Mouse (Mus musculus): ENCODE data around the gene Mta1. TPM values are rescaled to one million over a fixed set of nuclear protein-coding genes. Genes with fewer than 3 reads are reported as not detected.

Gene Mta1
- polyA plus RNA-seq, 1 experiment, result 47.6 TPM

- 60% methylated on average over 6 of the region's 6 CpGs for WGBS
- no peak for TF ChIP-seq POLR2A (IDR thresholded peaks at IDR 0.05; ENCODE audit: low read depth, low read length)
- TF ChIP-seq CTCF (IDR thresholded peaks at IDR 0.05; ENCODE audit: extremely low read depth, insufficient read length, insufficient replicate concordance, low read depth, low read length), result no peak
- Histone ChIP-seq H3K27me3 (ENCODE audit: control insufficient read depth, insufficient read depth, low read length) (no peaks in the 10 kb centered on the region), H3K4me3 (ENCODE audit: low read depth, low read length) (peak overlapping the region; percentile 80), H3K36me3 (ENCODE audit: control insufficient read depth, insufficient read depth, low read length) (peaks cover 13% of the 10 kb centered on the region), H3K27ac (ENCODE audit: insufficient read depth, low read depth, low read length) (peak overlapping the region; percentile 96), H3K4me1 (ENCODE audit: control insufficient read depth, insufficient read depth, insufficient read length, low read length) (peaks cover 38% of the 10 kb centered on the region)
Measured at GRCm38 (mm10) chr12:113152991-113153525, 55.0 kb downstream of the Mta1 start.

GRCm38 (mm10) chr12:113153971-113154370, 55.9 kb downstream of the Mta1 start:
- Histone ChIP-seq H3K36me3 (ENCODE audit: control insufficient read depth, insufficient read depth, low read length) (peaks cover 13% of the 10 kb centered on the region), H3K4me1 (ENCODE audit: control insufficient read depth, insufficient read depth, insufficient read length, low read length) (peaks cover 32% of the 10 kb centered on the region)
- WGBS, result 81% methylated on average over 7 of the region's 7 CpGs

DNA sequence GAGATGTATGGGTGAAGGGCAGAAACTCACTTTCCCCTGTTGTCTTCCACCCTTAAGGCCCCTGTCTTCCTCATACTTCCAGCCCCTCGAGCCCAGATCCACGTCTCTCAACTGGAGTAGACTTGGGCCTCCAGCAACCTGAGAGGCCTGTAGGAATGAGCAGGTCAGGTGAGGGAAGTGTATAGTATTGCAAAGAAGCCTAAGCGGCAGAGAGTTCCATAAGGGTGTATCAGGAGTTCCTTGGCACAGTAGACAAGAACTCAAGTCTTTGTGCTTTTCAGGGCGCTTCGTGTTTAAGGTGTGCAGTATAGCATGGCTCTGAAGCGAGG, 56.6 kb downstream of the Mta1 start:
- peak overlapping the region; percentile 96 for H3K27ac ChIP-seq (ENCODE audit: insufficient read depth, low read depth, low read length)
- TF ChIP-seq CTCF (IDR thresholded peaks at IDR 0.05; ENCODE audit: extremely low read depth, insufficient read length, insufficient replicate concordance, low read depth, low read length) (no peak), POLR2A (IDR thresholded peaks at IDR 0.05; ENCODE audit: low read depth, low read length) (no peak)
- H3K36me3 ChIP-seq (ENCODE audit: control insufficient read depth, insufficient read depth, low read length), result peaks cover 13% of the 10 kb centered on the region
- 44% methylated on average over 6 of the region's 6 CpGs for WGBS
- H3K4me1 ChIP-seq (ENCODE audit: control insufficient read depth, insufficient read depth, insufficient read length, low read length), result peaks cover 25% of the 10 kb centered on the region
- peak overlapping the region; percentile 61 for H3K4me3 ChIP-seq (ENCODE audit: low read depth, low read length)
- no peaks in the 10 kb centered on the region for H3K27me3 ChIP-seq (ENCODE audit: control insufficient read depth, insufficient read depth, low read length)

More at GRCm38 (mm10) chr12:113153971-113154370, 55.9 kb downstream of the Mta1 start:
- TF ChIP-seq POLR2A (IDR thresholded peaks at IDR 0.05; ENCODE audit: low read depth, low read length), result no peak
- TF ChIP-seq CTCF (IDR thresholded peaks at IDR 0.05; ENCODE audit: extremely low read depth, insufficient read length, insufficient replicate concordance, low read depth, low read length), result no peak
- Histone ChIP-seq H3K4me3 (ENCODE audit: low read depth, low read length) (peak overlapping the region; percentile 80), H3K27me3 (ENCODE audit: control insufficient read depth, insufficient read depth, low read length) (no peaks in the 10 kb centered on the region), H3K27ac (ENCODE audit: insufficient read depth, low read depth, low read length) (peak overlapping the region; percentile 96)

DNA sequence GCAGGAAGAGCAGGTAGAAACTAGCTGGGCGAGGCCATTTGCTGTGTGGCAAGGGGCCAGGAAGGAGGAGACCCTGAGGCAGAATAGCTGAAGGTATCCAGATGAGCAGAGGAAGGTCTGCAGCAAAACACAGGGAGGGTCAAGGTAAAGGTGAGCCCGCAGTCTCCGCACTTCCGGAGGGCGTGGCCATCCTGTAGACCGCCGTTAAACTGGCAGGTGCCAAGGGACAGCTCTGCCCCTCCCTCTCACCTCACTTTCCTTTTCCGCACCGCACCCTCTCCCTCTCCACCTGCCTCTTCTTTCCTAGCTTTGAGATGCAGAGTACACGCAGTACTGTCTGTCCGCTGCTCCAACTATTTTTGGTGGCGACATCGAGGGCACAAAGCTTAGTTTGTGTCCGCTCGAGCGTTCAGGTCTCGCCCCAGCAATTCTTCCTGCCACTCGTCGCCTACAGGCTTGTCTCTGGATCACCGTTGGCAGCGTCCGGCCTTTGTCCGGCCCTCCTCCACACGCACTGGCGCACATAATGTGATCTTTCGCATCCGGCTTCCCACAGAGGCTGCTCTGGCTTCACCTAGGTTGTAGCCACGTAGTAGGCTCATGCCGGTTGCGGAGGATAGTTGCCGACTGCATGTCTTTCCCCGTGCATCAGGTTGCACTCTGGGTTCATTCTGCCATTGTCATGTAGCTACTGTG, 57.1 kb downstream of the Mta1 start:
- Histone ChIP-seq H3K4me1 (ENCODE audit: control insufficient read depth, insufficient read depth, insufficient read length, low read length) (peaks cover 20% of the 10 kb centered on the region; the same call in 1 of the 2 replicates), H3K27me3 (ENCODE audit: control insufficient read depth, insufficient read depth, low read length) (no peaks in the 10 kb centered on the region), H3K27ac (ENCODE audit: insufficient read depth, low read depth, low read length) (peak overlapping the region; percentile 96), H3K4me3 (ENCODE audit: low read depth, low read length) (peak overlapping the region; percentile 61), H3K36me3 (ENCODE audit: control insufficient read depth, insufficient read depth, low read length) (peaks cover 13% of the 10 kb centered on the region)
- TF ChIP-seq CTCF (IDR thresholded peaks at IDR 0.05; ENCODE audit: extremely low read depth, insufficient read length, insufficient replicate concordance, low read depth, low read length) (no peak), POLR2A (IDR thresholded peaks at IDR 0.05; ENCODE audit: low read depth, low read length) (peak; percentile 48; the same call in 1 of the 2 replicates)
- under 1% methylated on average over 32 of the region's 32 CpGs for WGBS

- peak within 1 kb of the TSS; percentile 75 for H3K4me3 ChIP-seq (ENCODE audit: low read depth, low read length)
- H3K36me3 ChIP-seq (ENCODE audit: control insufficient read depth, insufficient read depth, low read length), result peaks cover 13% of the 10 kb centered on the region
- peak; percentile 96 for TF ChIP-seq CTCF (IDR thresholded peaks at IDR 0.05; ENCODE audit: extremely low read depth, insufficient read length, insufficient replicate concordance, low read depth, low read length)
- TF ChIP-seq POLR2A (IDR thresholded peaks at IDR 0.05; ENCODE audit: low read depth, low read length), result no peak; the same call in 1 of the 2 replicates
- WGBS, result under 1% methylated on average over 46 of the region's 46 CpGs
- no peaks in the 10 kb centered on the region for H3K27me3 ChIP-seq (ENCODE audit: control insufficient read depth, insufficient read depth, low read length)
- peak within 1 kb of the TSS; percentile 96 for H3K27ac ChIP-seq (ENCODE audit: insufficient read depth, low read depth, low read length)
- H3K4me1 ChIP-seq (ENCODE audit: control insufficient read depth, insufficient read depth, insufficient read length, low read length), result peaks cover 15% of the 10 kb centered on the region; the same call in 1 of the 2 replicates
Measured at GRCm38 (mm10) chr12:113155887-113156539, 57.9 kb downstream of the Mta1 start, which contains the start of gene Tedc1. TSS of gene Tedc1 (plus strand) at chr12:113156421.

DNA sequence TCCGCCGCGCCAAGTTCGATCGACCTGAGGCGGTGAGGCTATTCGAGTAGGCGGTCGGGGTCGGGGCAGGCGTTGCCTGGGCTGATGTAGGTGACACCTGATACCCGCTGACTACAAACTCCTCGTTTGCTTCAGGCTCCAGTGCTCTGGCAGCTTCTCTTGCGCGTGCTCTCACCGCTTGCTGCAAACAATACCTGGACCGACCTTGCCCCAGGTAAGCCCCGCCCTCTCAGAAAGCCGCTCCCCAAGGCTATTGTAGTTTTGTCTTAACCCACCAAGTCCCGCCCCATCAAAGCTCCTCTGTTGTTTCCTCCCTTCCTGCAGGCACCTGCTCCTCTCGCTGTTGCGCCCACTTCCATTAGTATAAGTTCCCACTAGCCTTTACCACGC, 58.5 kb downstream of the Mta1 start:
- Histone ChIP-seq H3K36me3 (ENCODE audit: control insufficient read depth, insufficient read depth, low read length) (peaks cover 16% of the 10 kb centered on the region), H3K27ac (ENCODE audit: insufficient read depth, low read depth, low read length) (peak overlapping the region; percentile 69), H3K4me1 (ENCODE audit: control insufficient read depth, insufficient read depth, insufficient read length, low read length) (peaks cover 12% of the 10 kb centered on the region; the same call in 1 of the 2 replicates), H3K4me3 (ENCODE audit: low read depth, low read length) (peak overlapping the region; percentile 75), H3K27me3 (ENCODE audit: control insufficient read depth, insufficient read depth, low read length) (no peaks in the 10 kb centered on the region)
- TF ChIP-seq POLR2A (IDR thresholded peaks at IDR 0.05; ENCODE audit: low read depth, low read length), result no peak
- TF ChIP-seq CTCF (IDR thresholded peaks at IDR 0.05; ENCODE audit: extremely low read depth, insufficient read length, insufficient replicate concordance, low read depth, low read length), result no peak
- WGBS, result 1% methylated on average over 23 of the region's 23 CpGs

DNA sequence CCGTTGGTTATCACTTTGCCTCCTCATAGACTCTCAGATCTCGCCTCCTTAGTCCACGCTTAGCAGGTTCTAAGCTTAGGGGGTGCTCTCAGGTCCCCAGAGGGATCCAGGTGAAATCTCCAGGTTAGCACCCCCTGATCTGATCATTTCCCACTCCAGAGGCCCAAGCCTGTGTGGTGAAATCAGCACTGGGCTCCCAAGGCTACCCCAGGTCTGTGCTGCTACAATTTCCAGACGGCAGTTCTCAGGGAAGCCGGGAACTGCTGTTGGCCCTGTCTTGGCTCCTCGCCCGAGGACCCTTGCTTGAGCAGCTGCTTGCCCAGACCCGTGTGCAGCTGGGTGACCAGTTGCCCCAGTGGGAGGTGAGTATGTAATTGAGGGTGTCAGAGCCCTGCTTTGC, 58.9 kb downstream of the Mta1 start:
- 20% methylated on average over 8 of the region's 8 CpGs for WGBS
- H3K27ac ChIP-seq (ENCODE audit: insufficient read depth, low read depth, low read length), result no peak overlapping the region
- peak overlapping the region; percentile 75 for H3K4me3 ChIP-seq (ENCODE audit: low read depth, low read length)
- no peaks in the 10 kb centered on the region for H3K27me3 ChIP-seq (ENCODE audit: control insufficient read depth, insufficient read depth, low read length)
- TF ChIP-seq POLR2A (IDR thresholded peaks at IDR 0.05; ENCODE audit: low read depth, low read length) (no peak), CTCF (IDR thresholded peaks at IDR 0.05; ENCODE audit: extremely low read depth, insufficient read length, insufficient replicate concordance, low read depth, low read length) (no peak)
- H3K36me3 ChIP-seq (ENCODE audit: control insufficient read depth, insufficient read depth, low read length), result peaks cover 19% of the 10 kb centered on the region
- H3K4me1 ChIP-seq (ENCODE audit: control insufficient read depth, insufficient read depth, insufficient read length, low read length), result peaks cover 12% of the 10 kb centered on the region; the same call in 1 of the 2 replicates

Measured in small intestine, adult 2 months (tissue).